Mouse (Mus musculus) lung, postnatal 10 days (tissue): ENCODE measurements at regions not wholly inside any gene's neighbourhood (a gene's known extent, or its start where the extent isn't known, plus 50 kb on each side); places are given as distances from the start of the nearest gene placed in this dataset.
"Not testable (repeated sequence)": the region's sequence is repeated elsewhere in the genome, so short reads cannot be mapped to it uniquely, and the experiment has no call there.

Experiments used
- DNase-seq: peaks from one replicate; pipeline ENCODE4 v3.0.0; 2021

DNA sequence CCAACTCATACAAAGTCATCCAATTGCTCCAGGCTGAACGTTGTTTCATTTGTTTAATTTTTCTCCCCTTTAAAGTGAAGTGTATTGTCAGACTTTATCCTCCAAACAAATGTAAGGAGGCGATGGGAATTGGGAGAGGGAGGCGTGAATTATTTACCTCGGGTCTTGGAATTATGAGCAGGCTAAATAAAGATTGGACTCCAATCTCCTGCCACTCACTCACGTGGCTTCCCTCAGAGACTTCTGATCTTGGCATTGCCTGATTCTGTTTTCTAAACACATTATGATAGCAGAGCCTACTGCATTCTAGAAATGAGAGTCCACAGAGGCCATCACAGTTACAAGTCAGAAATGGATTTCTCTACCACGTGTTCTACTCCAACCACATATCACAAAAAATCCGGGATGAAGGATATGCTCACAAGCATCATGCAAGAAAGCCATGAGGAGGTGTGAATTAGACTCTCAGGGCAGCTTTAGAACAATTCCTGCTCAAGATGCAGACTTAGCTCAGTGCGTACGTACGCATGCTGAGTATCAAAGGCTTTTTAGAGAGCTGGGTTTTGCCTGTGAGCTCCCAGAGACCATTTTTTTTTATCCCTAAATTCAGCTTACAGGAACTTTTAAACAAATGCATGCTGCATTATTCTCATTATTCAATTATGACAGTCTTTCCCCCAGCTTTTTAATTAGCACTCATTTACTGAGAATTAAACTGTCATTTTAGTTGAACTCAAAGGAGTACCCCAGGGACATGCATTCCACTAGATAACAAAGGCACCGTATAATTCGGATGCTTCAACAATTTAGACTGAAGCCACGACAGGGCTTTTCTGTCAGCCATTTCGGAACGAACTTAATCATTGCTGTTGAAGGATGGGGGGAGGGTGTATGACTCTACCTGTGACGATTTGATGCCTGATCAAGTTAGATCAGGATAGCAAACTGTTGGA lies 269.2 kb upstream of the Ubash3b start:
- DNase-seq: no peak

DNA sequence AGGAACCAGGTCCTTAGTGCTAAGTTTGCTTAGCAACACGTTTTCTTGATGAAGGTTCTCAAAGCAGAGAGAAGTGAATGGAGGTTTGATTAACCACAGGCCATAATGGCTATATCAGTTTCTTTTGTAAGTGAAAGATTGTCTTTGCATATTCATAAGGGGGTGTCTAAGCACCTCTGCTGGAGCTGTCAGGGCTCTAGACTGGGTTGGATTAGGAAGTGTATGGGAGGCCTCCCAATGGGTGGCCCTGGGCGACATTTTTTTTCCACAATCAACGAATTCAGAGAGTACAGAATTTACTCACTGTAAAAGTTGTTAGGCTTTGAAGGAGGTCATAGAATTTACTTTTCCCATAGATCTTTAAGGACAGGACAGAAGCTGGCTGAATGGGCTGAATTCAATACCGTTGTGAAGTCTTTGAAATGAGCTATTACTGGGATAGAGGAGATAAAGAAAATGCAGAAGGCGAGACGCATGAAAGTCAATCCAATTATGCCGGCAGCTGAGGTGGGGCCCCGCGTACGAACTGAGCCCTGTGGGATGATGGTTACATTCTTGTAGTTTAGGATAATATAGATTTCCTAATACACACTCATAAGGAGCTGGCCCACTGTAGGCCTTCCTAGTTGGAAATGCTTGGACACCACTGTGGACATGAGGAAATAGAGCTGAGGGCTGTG lies 268.4 kb upstream of the Ubash3b start:
- no peak for DNase-seq

DNA sequence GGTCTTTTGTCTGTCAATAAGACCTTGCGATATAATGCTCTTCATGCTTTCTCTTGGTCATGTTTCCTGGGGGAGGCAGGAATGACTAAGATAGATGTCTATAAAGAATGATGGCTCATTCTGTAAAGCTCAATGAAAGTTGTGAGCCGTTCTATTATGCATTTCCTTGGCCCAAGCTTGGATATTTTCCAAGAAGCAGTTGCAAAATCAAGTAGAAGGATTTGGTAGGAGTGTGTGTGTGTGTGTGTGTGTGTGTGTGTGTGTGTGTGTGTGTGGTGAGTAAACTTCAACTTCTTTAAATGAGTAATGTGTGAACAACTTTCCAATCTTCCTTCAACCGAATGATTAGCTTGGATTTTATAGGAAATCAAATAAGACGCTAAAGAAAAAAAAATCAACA lies 267.7 kb upstream of the Ubash3b start:
- DNase-seq: no peak

DNA sequence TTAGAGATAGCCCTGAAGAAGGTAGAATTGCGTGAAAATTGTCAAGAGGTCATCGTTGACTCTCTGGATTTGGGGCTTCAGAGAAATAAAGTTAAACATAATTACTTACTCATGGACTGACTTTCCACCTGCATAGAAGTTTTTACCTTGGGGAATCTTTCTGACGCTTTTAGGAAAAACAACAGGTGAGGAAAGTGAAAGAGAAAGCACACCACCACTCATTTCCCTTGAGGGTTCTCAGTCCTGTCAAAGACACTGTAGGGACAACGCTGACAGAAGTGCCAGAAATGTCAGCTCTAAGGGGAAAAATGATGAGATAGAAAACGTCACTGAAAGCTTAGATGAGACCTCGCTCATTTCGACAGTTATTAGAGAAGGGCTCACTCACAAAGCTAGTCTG lies 265.2 kb upstream of the Ubash3b start:
- no peak for DNase-seq

DNA sequence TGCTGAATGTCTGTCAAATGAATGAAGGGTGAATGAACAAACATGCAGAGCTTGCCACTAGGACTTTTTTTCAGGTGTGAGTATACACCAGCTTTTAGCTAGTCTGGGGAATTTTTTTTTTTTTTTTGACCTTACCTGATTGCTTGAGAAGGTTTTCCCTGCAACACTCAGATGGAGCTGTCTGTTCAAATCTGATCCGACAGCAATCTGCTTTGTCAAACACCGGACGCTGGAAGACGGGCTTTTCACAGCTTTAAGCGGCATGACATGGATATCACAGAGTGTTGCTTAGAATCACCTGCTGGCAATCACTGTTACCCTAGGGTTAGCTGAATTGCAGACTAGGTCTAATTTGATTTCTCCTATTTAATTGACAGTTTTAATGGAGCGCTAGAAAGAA lies 263.7 kb upstream of the Ubash3b start:
- no peak for DNase-seq

DNA sequence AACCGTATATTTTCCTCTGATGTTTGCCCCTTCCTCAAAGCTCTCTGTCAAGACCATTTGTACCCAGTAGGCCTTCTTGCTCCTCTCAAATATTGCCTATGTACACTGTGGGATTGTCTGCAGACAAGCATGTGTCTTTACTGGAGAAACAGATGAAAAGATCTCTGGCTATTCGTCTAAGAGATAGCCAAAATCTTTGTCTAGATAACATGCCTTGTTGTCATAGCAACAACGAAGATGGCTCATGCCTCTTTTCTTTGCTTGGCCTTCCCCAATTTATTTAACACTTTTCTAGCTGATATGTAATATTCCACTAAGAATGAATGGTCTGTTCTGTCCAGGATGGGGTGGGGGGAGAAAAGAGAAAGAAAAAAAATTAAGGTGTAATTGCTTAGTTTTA lies 252.3 kb upstream of the Ubash3b start:
- no peak for DNase-seq

DNA sequence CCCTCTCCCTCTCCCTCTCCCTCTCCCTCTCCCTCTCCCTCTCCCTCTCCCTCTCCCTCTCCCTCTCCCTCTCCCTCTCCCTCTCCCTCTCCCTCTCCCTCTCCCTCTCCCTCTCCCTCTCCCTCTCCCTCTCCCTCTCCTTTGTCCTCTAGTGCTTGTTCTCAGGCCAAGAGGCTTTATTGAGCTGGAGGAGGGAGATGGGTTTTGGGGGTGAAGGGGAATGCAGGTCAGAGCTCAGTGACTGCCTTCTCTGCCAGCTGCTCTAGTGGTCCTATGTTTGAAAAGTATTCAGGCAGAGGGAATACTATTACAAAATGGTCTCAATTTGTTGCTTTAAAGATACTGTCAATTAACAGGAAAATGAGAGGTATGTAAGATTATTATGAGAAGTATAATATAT lies 251.6 kb upstream of the Ubash3b start:
- DNase-seq: not testable (repeated sequence)

DNA sequence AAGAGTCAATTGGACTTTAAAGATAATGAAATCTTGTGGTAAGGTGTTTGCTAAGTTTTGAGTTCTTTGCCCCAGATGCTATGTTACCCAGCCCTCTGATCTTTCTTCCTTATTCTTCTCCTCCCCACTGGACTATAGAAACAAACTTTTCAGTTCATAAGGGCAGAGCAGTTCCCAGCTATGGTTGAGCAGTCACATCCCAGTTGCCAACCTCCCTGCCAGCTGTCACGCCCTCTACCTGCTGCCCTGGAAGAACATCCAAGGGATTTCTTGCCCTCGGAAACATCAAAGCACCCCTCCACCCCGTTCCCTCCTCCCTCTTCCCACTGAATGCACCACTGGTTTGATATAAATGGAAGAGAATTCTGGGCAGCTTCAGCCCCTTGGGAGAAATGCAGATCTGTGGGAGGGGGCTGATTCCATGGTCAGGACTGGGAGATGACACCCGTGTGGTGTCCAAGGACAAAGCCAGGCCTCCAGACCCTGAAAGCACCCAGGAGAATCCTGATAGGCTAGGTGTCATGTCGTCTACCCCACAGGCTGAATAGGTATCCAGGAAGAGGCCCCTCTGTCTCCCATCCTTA lies 250.8 kb upstream of the Ubash3b start:
- no peak for DNase-seq

DNA sequence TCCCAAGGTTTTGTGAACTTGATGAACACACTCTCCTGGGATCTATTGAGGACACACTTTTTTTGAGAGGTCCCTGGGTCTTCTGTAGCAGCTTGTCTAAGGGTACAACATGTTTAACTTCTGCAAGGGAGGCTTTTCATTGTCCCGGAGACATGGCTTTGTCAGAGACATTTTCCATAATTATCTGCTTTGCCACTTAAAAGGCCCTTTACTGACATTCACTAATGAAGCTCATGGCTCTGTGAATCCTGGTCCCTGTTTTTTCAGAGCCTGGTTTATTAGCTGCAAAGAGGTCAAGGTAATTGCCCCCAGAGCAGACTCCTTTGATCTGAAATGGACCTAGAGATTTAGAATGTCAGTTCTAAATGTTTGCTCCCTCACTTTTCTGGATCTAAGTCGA lies 246.8 kb upstream of the Ubash3b start:
- no peak for DNase-seq

DNA sequence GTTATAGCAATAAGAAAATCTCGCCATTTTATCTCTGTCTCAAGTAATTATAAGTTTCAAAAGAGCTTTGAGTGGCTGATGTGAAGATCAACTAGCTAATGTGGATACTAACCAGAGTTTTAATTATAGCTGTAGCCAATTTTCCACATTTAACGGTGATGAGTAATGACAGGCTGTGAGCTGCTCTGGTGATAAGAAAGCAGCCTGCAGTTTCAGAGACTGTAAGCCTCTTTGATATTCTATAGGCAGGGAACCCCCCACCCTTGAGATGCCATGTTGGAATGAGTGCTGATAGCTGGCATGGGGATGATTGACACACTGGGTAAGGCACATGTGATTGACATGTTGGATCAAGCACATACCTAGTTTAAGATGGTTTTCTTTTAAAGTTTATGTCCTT lies 245.6 kb upstream of the Ubash3b start:
- DNase-seq: no peak

DNA sequence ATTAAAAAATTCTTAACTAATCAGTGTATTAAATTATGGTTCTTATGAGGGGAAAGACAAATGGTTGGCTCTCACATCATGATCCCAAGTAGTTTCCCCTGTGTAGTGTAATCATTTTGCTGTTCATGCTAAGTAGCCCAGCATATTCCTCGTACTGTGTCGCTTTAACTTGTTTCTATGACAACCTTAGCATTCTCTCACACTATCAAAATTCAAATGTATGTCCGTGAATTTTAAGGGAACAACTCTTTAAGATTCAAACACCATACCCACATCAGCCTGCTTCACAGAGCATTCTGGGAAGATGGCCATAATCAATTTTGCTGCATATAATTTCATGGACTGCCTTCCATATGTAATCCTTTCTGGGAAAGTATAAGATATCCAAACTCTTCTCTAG lies 241.4 kb upstream of the Ubash3b start:
- no peak for DNase-seq

DNA sequence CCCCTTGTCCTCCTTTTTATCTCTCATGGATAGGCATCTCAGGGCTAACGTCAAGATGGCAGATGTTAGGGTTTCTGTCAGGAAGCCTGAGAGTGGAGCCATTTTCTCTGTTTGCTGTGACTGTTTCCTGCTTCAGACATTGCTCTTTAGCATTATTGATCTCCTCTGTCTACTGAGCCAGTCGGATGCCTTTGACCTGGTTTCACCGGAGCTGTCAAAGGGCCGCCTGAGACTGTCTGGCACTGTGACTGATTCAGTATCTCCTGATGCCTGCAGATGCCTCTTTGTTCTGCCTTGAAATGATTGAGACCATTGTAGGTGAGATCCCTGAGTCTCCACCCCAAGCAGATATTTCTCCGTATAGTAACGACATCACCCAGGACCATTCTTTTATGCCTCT lies 239.5 kb upstream of the Ubash3b start:
- DNase-seq: no peak

DNA sequence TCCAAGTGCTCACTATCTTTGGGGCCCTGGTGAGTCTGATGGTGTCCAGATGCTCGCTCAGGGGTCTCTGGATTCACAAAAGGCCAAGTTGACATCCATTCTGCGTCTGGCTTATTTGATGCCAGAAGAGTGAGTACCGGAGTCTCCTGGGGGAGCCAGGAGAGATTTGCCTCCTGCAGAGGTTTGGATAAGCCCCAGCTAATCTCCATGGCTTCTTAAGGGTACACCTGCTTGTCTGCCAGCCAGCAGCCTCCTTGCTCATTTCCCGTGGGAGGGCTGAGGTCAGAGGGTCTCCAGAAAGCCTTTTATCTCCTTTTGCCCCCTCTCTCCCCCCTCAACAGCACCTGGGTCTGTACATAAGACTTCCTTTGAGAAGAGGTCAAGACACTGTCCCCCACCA lies 234.0 kb upstream of the Ubash3b start:
- no peak for DNase-seq

DNA sequence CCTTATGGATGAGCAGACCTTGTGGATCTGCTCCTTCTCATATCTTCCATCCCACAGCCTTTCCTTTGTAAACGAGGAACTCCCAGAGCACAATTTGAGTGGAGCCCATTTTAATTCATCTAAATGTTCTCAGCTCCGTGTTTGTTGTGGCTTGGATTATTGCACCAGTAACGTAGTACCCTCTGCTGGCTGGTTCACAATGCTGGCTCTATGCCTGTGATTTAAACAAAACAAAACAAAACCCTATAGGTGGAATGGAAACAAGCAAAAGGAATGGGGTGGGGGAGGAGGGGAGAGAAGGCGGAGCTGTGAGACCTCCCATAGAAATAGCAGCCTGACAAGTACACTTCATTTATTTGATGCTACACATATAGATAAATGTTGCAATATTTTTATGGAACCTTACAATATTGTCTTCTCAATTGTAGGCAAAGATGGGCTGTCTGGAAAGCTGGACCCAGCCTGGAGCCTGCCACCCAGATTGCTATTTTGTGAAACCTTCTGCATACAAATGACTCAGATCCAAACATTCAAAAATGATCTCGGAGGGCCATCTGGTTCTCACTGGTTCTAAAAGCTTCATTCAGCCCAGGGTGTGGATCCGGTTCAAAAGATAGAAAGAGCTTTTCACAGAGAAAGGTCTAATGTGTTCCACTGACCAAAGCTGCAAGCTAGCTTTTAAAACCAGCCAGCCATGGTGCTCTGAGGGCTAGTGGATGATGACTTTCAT lies 230.3 kb upstream of the Ubash3b start:
- DNase-seq: peak; percentile 12

DNA sequence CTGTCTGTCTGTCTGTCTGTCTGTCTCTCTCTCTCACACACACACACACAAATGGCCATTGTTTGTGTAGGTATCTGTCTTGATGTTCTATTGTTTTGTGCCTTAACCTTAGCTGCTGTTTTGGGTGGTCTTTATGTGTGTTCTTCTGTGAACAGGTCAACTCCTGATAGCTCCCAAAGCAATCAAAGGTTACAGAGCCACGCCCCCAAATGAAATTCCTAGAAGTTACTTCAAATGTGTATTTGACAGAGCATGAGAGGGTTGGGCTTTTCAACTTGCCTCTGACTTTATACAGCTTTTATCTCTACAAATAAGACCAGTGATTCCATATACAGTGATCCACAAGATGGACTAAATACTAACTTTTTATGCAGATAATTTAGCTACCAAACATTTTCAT lies 217.8 kb upstream of the Ubash3b start:
- no peak for DNase-seq

DNA sequence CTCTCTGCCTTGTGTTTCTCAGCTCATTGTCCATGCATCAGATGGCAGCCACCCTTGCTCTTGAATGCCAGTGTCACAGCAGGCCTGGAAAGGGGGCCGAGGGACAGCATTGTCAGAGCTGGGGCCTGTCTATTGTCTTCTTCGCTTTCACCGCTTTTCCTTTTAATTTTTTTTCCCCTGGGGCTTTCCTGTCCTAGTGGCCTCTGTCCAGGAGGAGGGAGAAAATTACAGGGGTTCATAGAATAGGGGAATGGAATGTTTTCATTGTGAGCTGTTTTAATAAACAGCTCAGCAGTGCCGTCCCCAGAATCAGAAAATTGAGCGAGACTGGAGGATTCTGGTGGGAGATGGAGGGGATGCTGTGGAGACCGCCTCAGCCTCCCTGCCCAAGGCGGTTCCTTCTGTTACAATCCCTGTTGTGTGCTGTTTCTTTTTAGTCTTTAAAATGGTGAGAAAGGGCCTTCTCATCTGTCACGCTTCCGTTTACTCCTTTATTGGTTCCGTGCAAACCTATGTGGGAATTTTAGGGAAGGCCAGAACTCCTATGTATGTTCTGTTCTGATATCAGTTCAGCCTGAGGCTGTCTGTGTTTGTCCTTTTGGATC lies 217.2 kb upstream of the Ubash3b start:
- DNase-seq: no peak

DNA sequence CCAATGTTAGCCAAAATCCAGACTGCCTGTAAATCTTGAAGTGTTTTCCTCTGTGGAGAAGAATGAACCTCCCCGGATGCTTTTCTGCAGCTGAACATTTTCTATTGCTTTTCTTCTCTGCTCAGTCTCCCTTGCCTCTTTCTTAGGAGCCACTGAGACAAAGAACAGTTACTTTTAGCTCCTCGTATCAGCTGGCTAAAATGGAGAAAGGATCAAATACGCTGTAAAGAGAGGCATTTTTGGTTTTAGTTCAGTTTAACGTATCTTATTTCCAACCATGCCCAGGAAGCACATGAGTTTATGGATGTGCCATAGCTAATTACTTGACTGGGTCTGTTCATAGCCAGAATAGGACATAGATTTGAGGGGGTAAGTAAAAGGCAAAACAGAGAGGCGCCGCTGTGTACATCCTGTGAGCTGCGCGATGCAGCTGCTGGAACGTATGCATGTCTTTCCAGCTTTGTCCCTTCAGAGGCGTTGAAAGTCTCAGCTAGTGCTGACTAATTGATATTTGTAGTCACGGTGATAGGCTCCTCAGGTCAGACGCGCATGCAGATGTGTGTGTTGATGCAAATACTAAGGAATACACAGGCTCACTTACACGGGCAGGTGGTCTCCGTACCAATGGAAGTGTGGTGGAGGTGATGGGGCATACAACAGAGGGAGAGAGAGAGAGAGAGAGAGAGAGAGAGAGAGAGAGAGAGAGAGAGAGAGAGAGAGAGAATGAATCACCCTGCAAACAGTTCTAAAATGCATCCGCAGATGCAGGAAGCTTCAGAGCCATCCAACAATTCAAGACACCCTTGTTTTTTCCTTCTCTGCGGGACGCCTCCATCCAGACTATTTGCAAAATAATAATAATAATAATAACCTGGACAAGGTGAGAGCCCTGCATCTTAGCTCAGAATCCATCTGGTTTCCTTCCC lies 216.5 kb upstream of the Ubash3b start:
- DNase-seq: no peak

DNA sequence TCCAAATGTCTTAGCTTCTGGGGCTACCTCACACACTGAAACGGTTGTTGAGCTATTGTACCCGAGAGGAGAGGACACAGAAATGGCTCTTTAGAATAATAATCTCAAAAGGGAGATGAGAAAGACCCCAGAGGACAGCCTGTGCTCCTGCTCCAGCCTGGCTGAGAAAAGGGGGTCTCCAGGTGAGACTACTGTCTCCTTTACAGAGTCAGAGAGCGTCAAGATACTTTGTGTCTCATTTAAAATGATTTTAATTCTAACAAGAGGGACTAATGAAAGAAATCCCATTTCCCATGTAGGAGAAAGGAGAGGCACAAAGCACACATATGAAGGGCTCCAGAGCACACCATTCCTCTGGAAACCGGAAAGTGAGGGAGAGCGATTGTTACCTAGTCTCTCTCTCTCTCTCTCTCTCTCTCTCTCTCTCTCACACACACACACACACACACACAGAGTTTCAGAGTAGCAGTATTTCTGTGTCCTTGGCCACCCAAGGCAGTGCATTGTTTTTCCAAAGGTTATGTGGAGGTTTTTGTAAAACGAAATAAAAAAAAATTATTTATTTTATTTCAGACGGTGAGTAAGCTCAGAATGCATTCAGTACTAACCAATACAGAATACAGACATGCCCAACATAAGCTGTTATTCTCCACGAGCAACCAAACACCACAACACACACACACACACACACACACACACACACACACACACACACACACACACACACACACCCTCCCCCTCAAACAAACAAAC lies 215.6 kb upstream of the Ubash3b start:
- peak; percentile 6 for DNase-seq

DNA sequence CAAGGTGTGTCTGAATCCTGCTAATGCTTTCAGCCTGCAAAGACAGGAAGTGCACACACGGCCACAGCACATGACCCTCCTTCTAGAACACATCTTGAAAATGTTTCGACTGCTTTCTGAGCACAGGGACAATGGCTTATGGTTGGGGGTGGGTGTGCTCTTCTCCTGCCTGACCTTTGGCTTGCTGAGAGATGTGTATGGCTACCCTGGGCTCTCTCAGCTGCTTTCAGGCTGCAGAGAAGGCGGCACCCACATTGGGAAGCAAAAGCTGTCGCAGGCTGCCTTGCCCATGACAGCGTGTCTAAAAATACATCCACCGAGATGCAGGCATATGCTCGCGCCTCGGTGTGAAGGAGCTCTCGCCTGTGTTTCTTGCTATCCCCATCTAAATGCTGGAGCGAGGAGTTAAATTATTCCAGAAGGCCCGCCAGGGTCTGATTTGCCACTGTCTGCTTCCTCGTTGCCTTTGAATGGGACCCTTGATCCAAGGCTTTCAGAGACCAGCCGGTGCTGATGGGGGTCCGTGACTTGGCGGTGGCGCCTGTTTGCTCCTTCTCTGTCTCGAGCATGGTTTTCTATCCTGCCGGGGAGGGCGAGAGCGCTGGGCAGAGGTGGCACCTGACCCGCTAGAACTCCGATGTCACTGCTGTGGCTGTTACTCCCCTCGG lies 214.6 kb upstream of the Ubash3b start:
- peak; percentile 21 for DNase-seq
